Mouse (Mus musculus): ENCODE data around the gene Gstm4.

Gene Gstm4

GRCm38 (mm10) chr3:108044394-108045140, at the start of gene Gstm4:
Gene Gstm4 (minus strand): TSS chr3:108044894.
- peak; percentile 89 for DNase-seq (ENCODE audit: low spot score)

GRCm38 (mm10) chr3:108094146-108094545, 49.5 kb upstream of the Gstm4 start:
- no peak for DNase-seq (ENCODE audit: low spot score)

- no peak for DNase-seq (ENCODE audit: low spot score)
Measured at GRCm38 (mm10) chr3:108093306-108093705, 48.6 kb upstream of the Gstm4 start.

- DNase-seq (ENCODE audit: low spot score), result no peak
Measured at GRCm38 (mm10) chr3:108092536-108093115, 47.9 kb upstream of the Gstm4 start, which contains the start of gene Gnat2. Gene Gnat2 (plus strand): TSS chr3:108092789.

GRCm38 (mm10) chr3:108092030-108092429, 47.3 kb upstream of the Gstm4 start:
- no peak for DNase-seq (ENCODE audit: low spot score)

- DNase-seq (ENCODE audit: low spot score), result no peak
Measured at GRCm38 (mm10) chr3:108090561-108090960, 45.9 kb upstream of the Gstm4 start.

- DNase-seq (ENCODE audit: low spot score), result no peak
Measured at GRCm38 (mm10) chr3:108089916-108090315, 45.2 kb upstream of the Gstm4 start.

- DNase-seq (ENCODE audit: low spot score), result no peak
Measured at GRCm38 (mm10) chr3:108088842-108089380, 44.2 kb upstream of the Gstm4 start.

GRCm38 (mm10) chr3:108087329-108087728, 42.6 kb upstream of the Gstm4 start:
- DNase-seq (ENCODE audit: low spot score), result no peak

GRCm38 (mm10) chr3:108086470-108086979, 41.8 kb upstream of the Gstm4 start, which contains the start of gene Ampd2:
Gene Ampd2 (minus strand): TSS chr3:108086651.
- peak; percentile 92 for DNase-seq (ENCODE audit: low spot score)

- peak; percentile 84 for DNase-seq (ENCODE audit: low spot score)
Measured at GRCm38 (mm10) chr3:108085721-108086469, 41.2 kb upstream of the Gstm4 start.

GRCm38 (mm10) chr3:108085281-108085720, 40.6 kb upstream of the Gstm4 start:
- peak; percentile 94 for DNase-seq (ENCODE audit: low spot score)

- DNase-seq (ENCODE audit: low spot score), result no peak
Measured at GRCm38 (mm10) chr3:108084767-108085270, 40.1 kb upstream of the Gstm4 start.

GRCm38 (mm10) chr3:108083904-108084407, 39.3 kb upstream of the Gstm4 start:
- no peak for DNase-seq (ENCODE audit: low spot score)

GRCm38 (mm10) chr3:108083161-108083560, 38.5 kb upstream of the Gstm4 start:
- no peak for DNase-seq (ENCODE audit: low spot score)

GRCm38 (mm10) chr3:108082251-108082875, 37.7 kb upstream of the Gstm4 start:
- DNase-seq (ENCODE audit: low spot score), result peak; percentile 30

- DNase-seq (ENCODE audit: low spot score), result no peak
Measured at GRCm38 (mm10) chr3:108081681-108082080, 37.0 kb upstream of the Gstm4 start.

GRCm38 (mm10) chr3:108076836-108077235, 32.1 kb upstream of the Gstm4 start:
- DNase-seq (ENCODE audit: low spot score), result no peak

GRCm38 (mm10) chr3:108072983-108073569, 28.4 kb upstream of the Gstm4 start:
- DNase-seq (ENCODE audit: low spot score), result no peak

Measured in embryo, embryonic 10.5 days (tissue).